Mouse (Mus musculus) heart, embryonic 12.5 days (tissue): ENCODE data around the gene Cnot10. TPM values are rescaled to one million over a fixed set of nuclear protein-coding genes. Genes with fewer than 3 reads are reported as not detected.

Experiments
- ATAC-seq: fragments of 200-750 bp; cut with Nextera tagmentation; 2 replicates; pipeline ENCODE4 v1.8.0; 2017; ENCODE audit warnings: moderate TSS enrichment, moderate library complexity; ENCODE audit not compliant: insufficient number of reproducible peaks, low FRiP score
- H3K27ac ChIP-seq: fragments of 300-500 bp; sonication (generic); 2 replicates; pipeline ENCODE4 v1.5.1; 2016; ENCODE audit warnings: mild to moderate bottlenecking, moderate library complexity; ENCODE audit not compliant: poor library complexity, severe bottlenecking
- H3K27me3 ChIP-seq: fragments of 300-500 bp; sonication (generic); replicated peaks from 2 replicates; pipeline ENCODE4 v1.6.1; 2016; ENCODE audit warnings: mild to moderate bottlenecking, moderate library complexity
- H3K36me3 ChIP-seq: fragments of 300-500 bp; sonication (generic); 2 replicates; pipeline ENCODE4 v1.6.1; 2016; ENCODE audit warnings: mild to moderate bottlenecking, moderate library complexity
- H3K4me1 ChIP-seq: fragments of 300-500 bp; sonication (generic); replicated peaks from 2 replicates; pipeline ENCODE4 v1.6.1; 2016; ENCODE audit warnings: mild to moderate bottlenecking
- H3K4me2 ChIP-seq: fragments of 300-500 bp; sonication (generic); 2 replicates; pipeline ENCODE4 v1.6.1; 2016; ENCODE audit warnings: mild to moderate bottlenecking, moderate library complexity
- H3K4me3 ChIP-seq: fragments of 300-500 bp; sonication (generic); 2 replicates; pipeline ENCODE4 v1.5.1; 2016; ENCODE audit warnings: mild to moderate bottlenecking
- H3K9ac ChIP-seq: fragments of 300-500 bp; sonication (generic); 2 replicates; pipeline ENCODE4 v1.6.1; 2016; ENCODE audit warnings: mild to moderate bottlenecking, moderate library complexity
- H3K9me3 ChIP-seq: fragments of 300-500 bp; sonication (generic); replicated peaks from 2 replicates; pipeline ENCODE4 v1.6.1; 2016; ENCODE audit warnings: mild to moderate bottlenecking, moderate library complexity
- WGBS: fragments of 180-500 bp; shearing (Covaris S2); methylation state at CpG from one replicate; pipeline ENCODE4 v1.1.7; 2016; 5-methylcytosine and 5-hydroxymethylcytosine counted together
- polyA plus RNA-seq: library from polyadenylated mRNA; unstranded; fragments of >200 nt; fragmentation: Nextera tagmentation; extraction: Ambion mirVana; gene quantifications from 2 replicates; pipeline ENCODE4 v1.2.1, GENCODE M21; 2016

Gene Cnot10
- polyA plus RNA-seq, 1 experiment from 2014 or later = 39.4 TPM

GRCm38 (mm10) chr9:114544754-114545393 is 95.1 kb downstream of the Cnot10 start:
- Histone ChIP-seq H3K9ac (no peak overlapping the region), H3K27ac (no peak overlapping the region), H3K36me3 (no peaks in the 10 kb centered on the region), H3K4me2 (no peak overlapping the region), H3K9me3 (no peaks in the 10 kb centered on the region), H3K27me3 (no peaks in the 10 kb centered on the region), H3K4me1 (peaks cover 64% of the 10 kb centered on the region), H3K4me3 (no peak overlapping the region)
- ATAC-seq = no peak
- 42% methylated on average over 9 of the region's 9 CpGs for WGBS

GRCm38 (mm10) chr9:114543882-114544753 is 95.9 kb downstream of the Cnot10 start:
- 60% methylated on average over 17 of the region's 17 CpGs for WGBS
- Histone ChIP-seq H3K27me3 (no peaks in the 10 kb centered on the region), H3K27ac (no peak overlapping the region), H3K36me3 (no peaks in the 10 kb centered on the region), H3K4me2 (no peak overlapping the region), H3K4me1 (peaks cover 59% of the 10 kb centered on the region), H3K9ac (no peak overlapping the region), H3K9me3 (no peaks in the 10 kb centered on the region), H3K4me3 (no peak overlapping the region)
- ATAC-seq = no peak

GRCm38 (mm10) chr9:114541279-114541741 is 98.7 kb downstream of the Cnot10 start:
- Histone ChIP-seq H3K9ac (no peak overlapping the region), H3K27me3 (no peaks in the 10 kb centered on the region), H3K4me3 (no peak overlapping the region), H3K4me2 (no peak overlapping the region; the same call in 1 of the 2 replicates), H3K4me1 (peaks cover 53% of the 10 kb centered on the region), H3K36me3 (no peaks in the 10 kb centered on the region), H3K9me3 (no peaks in the 10 kb centered on the region), H3K27ac (peak overlapping the region; percentile 53)
- 13% methylated on average over 1 of the region's 1 CpGs for WGBS
- peak; percentile 56 for ATAC-seq

- Histone ChIP-seq H3K4me2 (no peak overlapping the region), H3K4me3 (no peak overlapping the region), H3K9me3 (no peaks in the 10 kb centered on the region), H3K36me3 (no peaks in the 10 kb centered on the region), H3K4me1 (peaks cover 40% of the 10 kb centered on the region), H3K9ac (no peak overlapping the region), H3K27ac (no peak overlapping the region), H3K27me3 (no peaks in the 10 kb centered on the region)
- no peak for ATAC-seq
- 78% methylated on average over 7 of the region's 7 CpGs for WGBS
Observed at GRCm38 (mm10) chr9:114538996-114539563, 100.9 kb downstream of the Cnot10 start.

- Histone ChIP-seq H3K36me3 (no peaks in the 10 kb centered on the region), H3K4me3 (no peak overlapping the region), H3K4me2 (peak overlapping the region; percentile 35), H3K4me1 (peaks cover 35% of the 10 kb centered on the region), H3K9ac (no peak overlapping the region), H3K27me3 (no peaks in the 10 kb centered on the region), H3K27ac (peak overlapping the region; percentile 77), H3K9me3 (no peaks in the 10 kb centered on the region)
- 30% methylated on average over 2 of the region's 2 CpGs for WGBS
- peak; percentile 41; the same call in 1 of the 2 replicates for ATAC-seq
Observed at GRCm38 (mm10) chr9:114536628-114537027, 103.4 kb downstream of the Cnot10 start.

Other genes with a start within 250 kb of the Cnot10 start
- 144 and 150 TPM in 2 replicates for gene Crtap, start 249.5 kb downstream of the Cnot10 start, polyA plus RNA-seq
- 46.2 and 47.3 TPM in 2 replicates for gene Glb1, start 239.1 kb downstream of the Cnot10 start, polyA plus RNA-seq
- 11.4 and 11.9 TPM in 2 replicates for gene Tmppe, start 239.1 kb downstream of the Cnot10 start, polyA plus RNA-seq
- not detected in 2 replicates for gene Ccr4, start 135.3 kb downstream of the Cnot10 start, polyA plus RNA-seq
- 0.64 and 1.3 TPM in 2 replicates for gene C130032M10Rik, start 124.5 kb downstream of the Cnot10 start, polyA plus RNA-seq
- gene Trim71, start 75.8 kb downstream of the Cnot10 start, polyA plus RNA-seq = 0.40 and 0.63 TPM in 2 replicates
- 78.3 and 81.8 TPM in 2 replicates for gene Dync1li1, start 48.6 kb upstream of the Cnot10 start, polyA plus RNA-seq
- 42.2 and 43.9 TPM in 2 replicates for gene Cmtm6, start 90.9 kb upstream of the Cnot10 start, polyA plus RNA-seq
- 104 TPM in 2 replicates for gene Cmtm7, start 141.7 kb upstream of the Cnot10 start, polyA plus RNA-seq
- gene Cmtm8, start 204.0 kb upstream of the Cnot10 start, polyA plus RNA-seq = 14.9 and 16.2 TPM in 2 replicates